Mouse (Mus musculus) CH12.LX (cell line): Measurements from ENCODE around the gene Rab5a.

Experiments used
- CHD2 ChIP-seq: IDR thresholded peaks from 2 replicates; pipeline ENCODE4 v1.6.1; 2011; ENCODE audit warnings: low read length, improper control_type of control experiment
- CTCF ChIP-seq, 2 experiments: IDR thresholded peaks in 1 of 2; conservative IDR thresholded peaks in 1 of 2; 2 replicates each; pipeline ENCODE4 v1.5.1; 2011 to 2012; ENCODE audit warnings: low read depth in 2 of 2, low read length in 2 of 2, improper control_type of control experiment in 1 of 2, inconsistent platforms in 1 of 2, mild to moderate bottlenecking in 1 of 2, moderate library complexity in 1 of 2
- E2F4 ChIP-seq: IDR thresholded peaks from 2 replicates; pipeline ENCODE4 v1.6.1; 2011; ENCODE audit warnings: low read depth, low read length, improper control_type of control experiment; ENCODE audit not compliant: insufficient replicate concordance
- EP300 ChIP-seq: IDR thresholded peaks from 2 replicates; pipeline ENCODE4 v1.6.1; 2011; ENCODE audit warnings: low read length, improper control_type of control experiment
- MAFK ChIP-seq: IDR thresholded peaks from 2 replicates; pipeline ENCODE4 v1.6.1; 2011; ENCODE audit warnings: low read length, improper control_type of control experiment; ENCODE audit not compliant: insufficient replicate concordance
- NRF1 ChIP-seq: IDR thresholded peaks from 2 replicates; pipeline ENCODE4 v1.6.1; 2014; ENCODE audit warnings: low read depth, mild to moderate bottlenecking, inconsistent platforms, low read length, improper control_type of control experiment, moderate library complexity
- POLR2A ChIP-seq: IDR thresholded peaks from 2 replicates; pipeline ENCODE4 v1.6.1; 2011; ENCODE audit warnings: low read depth, mild to moderate bottlenecking, improper control_type of control experiment, low read length
- POLR2AphosphoS2 ChIP-seq: IDR thresholded peaks from 2 replicates; pipeline ENCODE4 v1.6.1; 2011; ENCODE audit warnings: low read depth, low read length, improper control_type of control experiment
- SIN3A ChIP-seq: IDR thresholded peaks from 2 replicates; pipeline ENCODE4 v1.6.1; 2012; ENCODE audit warnings: low read length, improper control_type of control experiment, inconsistent platforms
- TBP ChIP-seq: conservative IDR thresholded peaks from 2 replicates; pipeline ENCODE4 v1.6.1; 2011; ENCODE audit warnings: low read depth, low read length, improper control_type of control experiment
- TCF12 ChIP-seq: IDR thresholded peaks from 2 replicates; pipeline ENCODE4 v1.6.1; 2014; ENCODE audit warnings: low read depth, mild to moderate bottlenecking, inconsistent platforms, low read length, improper control_type of control experiment
- USF1 ChIP-seq: IDR thresholded peaks from 2 replicates; pipeline ENCODE4 v1.6.1; 2014; ENCODE audit warnings: low read depth, mild to moderate bottlenecking, inconsistent platforms, low read length, improper control_type of control experiment
- ZNF384 ChIP-seq: IDR thresholded peaks from 2 replicates; pipeline ENCODE4 v1.6.1; 2012; ENCODE audit warnings: low read depth, low read length, improper control_type of control experiment, inconsistent platforms

GRCm38 (mm10) chr17:53531160-53531559, 52.1 kb downstream of the Rab5a start:
- no peak for TF ChIP-seq CHD2
- no peak for TF ChIP-seq EP300
- TF ChIP-seq SIN3A: no peak
- no peak for TF ChIP-seq TBP
- TF ChIP-seq TCF12: no peak
- no peak for TF ChIP-seq NRF1
- TF ChIP-seq ZNF384: no peak
- no peak for TF ChIP-seq USF1
- no peak for TF ChIP-seq POLR2A
- TF ChIP-seq CTCF (conservative IDR thresholded peaks at IDR 0.05 in 1 of 2, IDR thresholded peaks at IDR 0.05 in 1 of 2; ENCODE audit: low read depth in 2 of 2, low read length in 2 of 2): peak in 1 of 2 experiments; percentile 69; a peak in 2 of 4 replicates
- no peak for TF ChIP-seq POLR2AphosphoS2
- TF ChIP-seq E2F4: no peak
- no peak for TF ChIP-seq MAFK
